Mouse (Mus musculus) myocyte (in vitro differentiated cells): ENCODE results near the gene Zfp383. TPM values are rescaled to one million over a fixed set of nuclear protein-coding genes. Genes with fewer than 3 reads are reported as not detected.
A peak's percentile ranks its signal among the peaks of the same experiment; 100 is the strongest.

Source experiments
- H3K27me3 ChIP-seq: one replicate; pipeline ENCODE4 v1.6.1; 2011; ENCODE audit not compliant: control insufficient read depth, insufficient read depth, insufficient read length
- H3K36me3 ChIP-seq: one replicate; pipeline ENCODE4 v1.6.1; 2011; ENCODE audit not compliant: control insufficient read depth, insufficient read depth
- H3K4me2 ChIP-seq: one replicate; pipeline ENCODE4 v1.6.1; 2011; ENCODE audit warnings: low read depth, control low read depth
- H3K4me3 ChIP-seq: one replicate; pipeline ENCODE4 v1.5.1; 2011; ENCODE audit warnings: mild to moderate bottlenecking, control low read depth, moderate library complexity
- H3K79me2 ChIP-seq: one replicate; pipeline ENCODE4 v1.6.1; 2011; ENCODE audit not compliant: control insufficient read depth, insufficient read depth
- H3ac ChIP-seq: one replicate; pipeline ENCODE4 v1.6.1; 2011; ENCODE audit not compliant: control insufficient read depth, insufficient read length
- CEBPB ChIP-seq: IDR thresholded peaks from 2 replicates; pipeline ENCODE4 v1.6.1; 2011; ENCODE audit warnings: mild to moderate bottlenecking, moderate library complexity; ENCODE audit not compliant: poor library complexity, insufficient read depth, severe bottlenecking
- E2F4 ChIP-seq: IDR thresholded peaks from one replicate; pipeline ENCODE4 v1.6.1; 2011; ENCODE audit warnings: mild to moderate bottlenecking, control low read depth, moderate library complexity; ENCODE audit not compliant: insufficient read depth
- MAX ChIP-seq: IDR thresholded peaks from one replicate; pipeline ENCODE4 v1.6.1; 2011; ENCODE audit warnings: low read depth, mild to moderate bottlenecking, control low read depth
- MYOD1 ChIP-seq, 3 experiments: IDR thresholded peaks; one replicate each; pipeline ENCODE4 v1.6.1; 2011; ENCODE audit warnings: control low read depth in 2 of 3, low read depth in 2 of 3, mild to moderate bottlenecking in 2 of 3, moderate library complexity in 1 of 3; ENCODE audit not compliant: insufficient read length in 2 of 3, control insufficient read depth in 1 of 3
- MYOG ChIP-seq, 3 experiments: IDR thresholded peaks; one replicate each; pipeline ENCODE4 v1.6.1; 2011; ENCODE audit warnings: control low read depth in 2 of 3, low read depth in 2 of 3, mild to moderate bottlenecking in 2 of 3; ENCODE audit not compliant: insufficient read length in 2 of 3, control insufficient read depth in 1 of 3, insufficient read depth in 1 of 3
- POLR2A ChIP-seq: IDR thresholded peaks from one replicate; pipeline ENCODE4 v1.6.1; 2011; ENCODE audit warnings: low read depth, mild to moderate bottlenecking, control low read depth, moderate library complexity; ENCODE audit not compliant: insufficient read length
- POLR2AphosphoS2 ChIP-seq: IDR thresholded peaks from one replicate; pipeline ENCODE4 v1.6.1; 2011; ENCODE audit warnings: low read depth, control low read depth; ENCODE audit not compliant: insufficient read length
- REST ChIP-seq: IDR thresholded peaks from one replicate; pipeline ENCODE4 v1.6.1; 2011; ENCODE audit warnings: mild to moderate bottlenecking, control low read depth, moderate library complexity; ENCODE audit not compliant: insufficient read depth, insufficient read length
- SRF ChIP-seq: IDR thresholded peaks from one replicate; pipeline ENCODE4 v1.6.1; 2011; ENCODE audit warnings: low read depth; ENCODE audit not compliant: control insufficient read depth, insufficient read length
- TCF12 ChIP-seq: IDR thresholded peaks from one replicate; pipeline ENCODE4 v1.6.1; 2011; ENCODE audit warnings: mild to moderate bottlenecking, control low read depth; ENCODE audit not compliant: poor library complexity, insufficient read depth, severe bottlenecking
- TCF3 ChIP-seq: IDR thresholded peaks from one replicate; pipeline ENCODE4 v1.6.1; 2011; ENCODE audit warnings: low read depth, control low read depth; ENCODE audit not compliant: insufficient read length
- USF1 ChIP-seq: IDR thresholded peaks from one replicate; pipeline ENCODE4 v1.6.1; 2011; ENCODE audit warnings: low read depth, mild to moderate bottlenecking, control low read depth, moderate library complexity
- polyA plus RNA-seq: library from polyadenylated mRNA; unstranded; fragments of >200 nt; fragmentation: generic; extraction: Trizol; gene quantifications from one replicate; pipeline ENCODE4 v1.2.1, GENCODE M21; 2012; ENCODE audit warnings: missing spikeins

Zfp383 gene
- polyA plus RNA-seq, 1 experiment = 2.4 TPM

DNA sequence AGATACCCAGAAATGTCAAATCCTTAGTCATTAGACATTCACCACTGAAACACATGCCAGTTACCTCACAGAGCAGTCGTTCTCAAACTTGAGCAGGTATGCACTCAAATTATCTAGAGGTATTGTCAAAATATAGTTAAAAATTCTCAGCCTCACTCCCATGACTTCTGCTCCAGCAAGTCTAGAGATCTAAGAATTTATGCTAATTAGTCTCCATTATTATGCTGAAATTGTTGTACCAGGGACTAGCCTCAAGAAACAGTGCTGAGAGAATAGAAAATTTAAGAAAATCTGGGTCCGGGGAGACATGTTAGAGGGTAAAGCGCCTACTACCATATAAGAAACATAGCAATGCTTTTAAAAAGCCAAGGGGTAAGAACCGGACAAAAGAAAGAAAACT lies 3.9 kb upstream of the Zfp383 start:
- Histone ChIP-seq H3K4me2 (no peak overlapping the region), H3ac (no peak overlapping the region), H3K4me3 (no peak overlapping the region), H3K79me2 (peaks cover 12% of the 10 kb centered on the region), H3K36me3 (no peaks in the 10 kb centered on the region), H3K27me3 (no peaks in the 10 kb centered on the region)
- no peak for TF ChIP-seq SRF
- TF ChIP-seq E2F4 = no peak

DNA sequence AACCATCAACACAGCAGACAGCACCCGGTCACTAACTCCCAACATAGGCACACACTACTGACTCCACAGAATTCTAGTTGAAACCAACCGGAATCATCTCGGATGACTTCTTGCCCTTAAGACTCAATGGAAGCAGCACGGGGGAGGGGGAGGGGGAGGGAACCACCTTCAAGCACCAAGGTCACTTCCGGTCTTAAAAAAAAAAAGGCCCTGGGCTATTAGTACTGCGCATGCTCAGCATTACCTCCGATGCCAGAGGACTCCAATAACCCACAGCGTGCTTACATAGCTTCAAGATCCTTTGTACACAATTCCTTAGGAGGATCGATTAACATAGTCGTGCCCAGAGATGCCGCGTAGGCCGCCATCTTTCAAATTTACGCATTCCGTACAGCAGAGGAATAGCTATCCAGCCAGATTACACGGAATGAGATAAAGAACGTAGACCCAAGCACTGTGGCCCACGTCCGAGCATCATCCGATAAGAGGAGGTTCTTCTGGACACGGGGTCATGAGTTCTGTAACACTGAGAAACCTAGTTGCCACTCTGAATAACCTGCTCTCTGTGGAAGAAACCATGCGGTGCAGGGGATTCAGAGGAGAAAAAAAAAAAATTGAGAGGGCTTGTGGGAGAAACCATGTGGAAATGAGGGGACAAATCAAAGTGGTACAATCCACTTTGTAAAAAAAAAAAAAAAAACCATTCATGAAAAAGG lies 1.9 kb upstream of the Zfp383 start, which contains the start of gene Zfp27:
Zfp27 (minus strand) TSS at position 607 of the 716 bp plus-strand sequence.
- peak within 1 kb of the TSS; percentile 96 for H3K4me2 ChIP-seq
- peak within 1 kb of the TSS; percentile 41 for H3K4me3 ChIP-seq
- H3K79me2 ChIP-seq = peaks cover 22% of the 10 kb centered on the region
- H3K36me3 ChIP-seq = no peaks in the 10 kb centered on the region
- peak within 1 kb of the TSS; percentile 40 for H3ac ChIP-seq
- no peaks in the 10 kb centered on the region for H3K27me3 ChIP-seq
- TF ChIP-seq TCF3 (no peak), POLR2A (peak; percentile 50), POLR2AphosphoS2 (peak; percentile 21), E2F4 (no peak), CEBPB (no peak)

DNA sequence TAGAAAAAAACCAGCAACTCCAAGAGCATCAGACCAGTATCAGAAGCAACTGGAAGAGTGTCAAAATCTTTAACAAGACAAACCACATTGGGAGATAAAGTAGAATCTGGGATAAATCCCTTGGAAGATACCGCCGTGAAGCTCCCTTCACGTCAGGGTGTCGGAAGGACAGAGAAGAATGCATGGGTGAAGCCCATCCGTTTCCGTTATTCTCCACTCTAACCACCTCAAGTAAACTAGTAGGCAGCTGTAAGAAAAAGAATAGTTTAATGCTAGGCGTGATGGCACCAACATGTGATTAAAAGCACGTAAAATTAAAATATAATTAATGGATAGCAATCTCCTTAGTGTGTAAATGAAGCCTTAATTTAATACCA lies 1.4 kb upstream of the Zfp383 start:
- peak overlapping the region; percentile 96 for H3K4me2 ChIP-seq
- peaks cover 22% of the 10 kb centered on the region for H3K79me2 ChIP-seq
- H3K27me3 ChIP-seq = no peaks in the 10 kb centered on the region
- TF ChIP-seq MYOG (IDR thresholded peaks at IDR 0.05; ENCODE audit: control insufficient read depth in 1 of 3, insufficient read depth in 1 of 3, insufficient read length in 2 of 3, low read depth in 2 of 3) (no peak), MAX (no peak), USF1 (no peak), E2F4 (no peak), POLR2AphosphoS2 (no peak), MYOD1 (IDR thresholded peaks at IDR 0.05; ENCODE audit: control insufficient read depth in 1 of 3, insufficient read length in 2 of 3, low read depth in 2 of 3) (no peak), TCF3 (no peak), CEBPB (no peak)
- peak overlapping the region; percentile 41 for H3K4me3 ChIP-seq
- H3K36me3 ChIP-seq = no peaks in the 10 kb centered on the region
- peak overlapping the region; percentile 40 for H3ac ChIP-seq

DNA sequence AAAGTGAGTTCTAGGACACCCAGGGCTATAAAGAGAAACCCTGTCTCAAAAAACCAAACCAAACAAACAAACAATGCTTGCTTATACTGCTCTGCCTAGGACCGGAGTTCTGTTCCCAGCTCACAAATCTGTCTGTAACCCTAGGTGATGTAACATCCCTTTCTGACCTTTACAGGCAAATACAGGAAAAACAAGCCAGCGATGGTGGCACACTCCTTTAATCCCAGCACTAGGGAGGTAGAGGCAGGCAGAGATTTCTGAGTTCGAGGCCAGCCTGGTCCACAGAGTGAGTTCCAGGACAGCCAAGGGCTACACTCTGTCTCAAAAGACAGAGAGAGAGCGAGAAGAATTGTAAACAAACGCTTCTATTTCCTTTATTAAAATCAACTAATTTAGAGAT lies 817 bp upstream of the Zfp383 start:
- no peaks in the 10 kb centered on the region for H3K27me3 ChIP-seq
- no peak overlapping the region for H3K4me2 ChIP-seq
- no peak overlapping the region for H3ac ChIP-seq
- H3K4me3 ChIP-seq = no peak overlapping the region
- TF ChIP-seq TCF3 (no peak), E2F4 (no peak), POLR2A (no peak), MAX (no peak), USF1 (no peak), POLR2AphosphoS2 (no peak), REST (no peak), SRF (no peak), CEBPB (no peak), MYOG (IDR thresholded peaks at IDR 0.05; ENCODE audit: control insufficient read depth in 1 of 3, insufficient read depth in 1 of 3, insufficient read length in 2 of 3, low read depth in 2 of 3) (no peak)
- no peaks in the 10 kb centered on the region for H3K36me3 ChIP-seq
- H3K79me2 ChIP-seq = peaks cover 22% of the 10 kb centered on the region

DNA sequence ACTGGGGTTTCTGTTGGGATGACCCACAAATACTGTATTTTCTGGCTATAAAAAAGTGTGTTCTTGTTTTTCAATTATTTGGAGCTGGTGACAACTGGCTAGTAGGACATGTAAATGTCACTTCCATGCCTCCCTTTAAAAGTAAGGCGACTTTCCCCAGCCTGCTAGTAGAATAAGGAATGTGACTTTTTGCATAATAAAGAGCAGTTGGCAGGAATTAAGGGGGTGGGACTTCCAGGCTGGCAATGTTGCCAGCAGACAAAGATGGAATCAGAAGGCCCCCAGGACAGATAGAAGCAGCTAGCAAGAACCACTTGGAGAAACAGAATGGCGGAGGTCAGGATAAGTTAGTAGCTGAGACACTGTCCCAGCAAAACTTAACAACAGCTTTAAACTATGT lies 2.2 kb downstream of the Zfp383 start:
- H3K27me3 ChIP-seq = no peaks in the 10 kb centered on the region
- H3K4me2 ChIP-seq = no peak overlapping the region
- TF ChIP-seq REST (no peak), POLR2AphosphoS2 (no peak), SRF (no peak), TCF12 (no peak), CEBPB (no peak), MYOD1 (IDR thresholded peaks at IDR 0.05; ENCODE audit: control insufficient read depth in 1 of 3, insufficient read length in 2 of 3, low read depth in 2 of 3) (no peak), E2F4 (no peak), MYOG (IDR thresholded peaks at IDR 0.05; ENCODE audit: control insufficient read depth in 1 of 3, insufficient read depth in 1 of 3, insufficient read length in 2 of 3, low read depth in 2 of 3) (no peak), TCF3 (no peak), USF1 (no peak), MAX (no peak), POLR2A (no peak)
- H3ac ChIP-seq = no peak overlapping the region
- H3K36me3 ChIP-seq = peaks cover 19% of the 10 kb centered on the region
- H3K4me3 ChIP-seq = peak overlapping the region; percentile 65
- H3K79me2 ChIP-seq = peaks cover 18% of the 10 kb centered on the region
